Mouse (Mus musculus) forebrain, embryonic 11.5 days (tissue): Measurements from ENCODE around the gene Gm49486. TPM values are rescaled to one million over a fixed set of nuclear protein-coding genes. Genes with fewer than 3 reads are reported as not detected.
"Not testable (repeated sequence)": the region's sequence is repeated elsewhere in the genome, so short reads cannot be mapped to it uniquely, and the experiment has no call there.

ENCODE experiments used
- ATAC-seq: fragments of 200-750 bp; cut with Nextera tagmentation; replicated peaks from 2 replicates; pipeline ENCODE4 v1.8.0; 2017; ENCODE audit warnings: moderate TSS enrichment; ENCODE audit not compliant: low FRiP score
- DNase-seq: peaks from one replicate; pipeline ENCODE4 v3.0.0-alpha.2; 2017; ENCODE audit warnings: low spot score
- H3K27ac ChIP-seq: fragments of 300-500 bp; sonication (generic); 2 replicates; pipeline ENCODE4 v1.5.1; 2014; ENCODE audit warnings: low read depth, low read length
- H3K27me3 ChIP-seq: fragments of 300-500 bp; sonication (generic); 2 replicates; pipeline ENCODE4 v1.6.1; 2014; ENCODE audit warnings: mild to moderate bottlenecking, low read length, mixed read lengths; ENCODE audit not compliant: control insufficient read depth, insufficient read depth
- H3K36me3 ChIP-seq: fragments of 300-500 bp; sonication (generic); 2 replicates; pipeline ENCODE4 v1.6.1; 2014; ENCODE audit warnings: mild to moderate bottlenecking, low read length, moderate library complexity, mixed read lengths; ENCODE audit not compliant: control insufficient read depth, insufficient read depth
- H3K4me1 ChIP-seq: fragments of 300-500 bp; sonication (generic); replicated peaks from 2 replicates; pipeline ENCODE4 v1.6.1; 2014; ENCODE audit warnings: low read length, mixed read lengths; ENCODE audit not compliant: control insufficient read depth, insufficient read depth
- H3K4me2 ChIP-seq: fragments of 300-500 bp; sonication (generic); 2 replicates; pipeline ENCODE4 v1.6.1; 2014; ENCODE audit warnings: low read depth, mild to moderate bottlenecking, low read length, moderate library complexity, mixed read lengths; ENCODE audit not compliant: severe bottlenecking
- H3K4me3 ChIP-seq: fragments of 300-500 bp; sonication (generic); 2 replicates; pipeline ENCODE4 v1.5.1; 2014; ENCODE audit warnings: low read depth, low read length
- H3K9ac ChIP-seq: fragments of 300-500 bp; sonication (generic); 2 replicates; pipeline ENCODE4 v1.6.1; 2014; ENCODE audit warnings: low read length
- H3K9me3 ChIP-seq: fragments of 300-500 bp; sonication (generic); 2 replicates; pipeline ENCODE4 v1.6.1; 2016; ENCODE audit warnings: low read length, mixed read lengths; ENCODE audit not compliant: control insufficient read depth
- WGBS: fragments of 180-500 bp; shearing (Covaris S2); extraction: QIAGEN DNeasy Blood & Tissue Kit; methylation state at CpG from one replicate; pipeline ENCODE4 v1.1.7; 2014; 5-methylcytosine and 5-hydroxymethylcytosine counted together
- polyA plus RNA-seq: library from polyadenylated mRNA; unstranded; fragments of >200 nt; fragmentation: Nextera tagmentation; extraction: Ambion mirVana; gene quantifications from 2 replicates; pipeline ENCODE4 v1.2.1, GENCODE M21; 2014

Gm49486 gene
- polyA plus RNA-seq, 1 experiment from 2014 or later = 0.41 TPM

- Histone ChIP-seq H3K4me2 (no peak overlapping the region), H3K4me3 (no peak overlapping the region), H3K9ac (no peak overlapping the region), H3K36me3 (no peaks in the 10 kb centered on the region), H3K9me3 (no peaks in the 10 kb centered on the region), H3K4me1 (no peaks in the 10 kb centered on the region), H3K27ac (no peak overlapping the region), H3K27me3 (no peaks in the 10 kb centered on the region)
- no peak for ATAC-seq
- no peak for DNase-seq
- 87% methylated on average over 6 of the region's 6 CpGs for WGBS
These were observed 15.6 kb upstream of the Gm49486 start for GRCm38 (mm10) chr15:79213591-79213990.

- no peak overlapping the region for H3K27ac ChIP-seq
- no peak overlapping the region for H3K9ac ChIP-seq
- no peaks in the 10 kb centered on the region for H3K27me3 ChIP-seq
- ATAC-seq (no peak), DNase-seq (no peak)
- no peak overlapping the region for H3K4me3 ChIP-seq
- H3K9me3 ChIP-seq = no peaks in the 10 kb centered on the region
- no peaks in the 10 kb centered on the region for H3K36me3 ChIP-seq
- WGBS = 71% methylated on average over 3 of the region's 3 CpGs
- H3K4me2 ChIP-seq = no peak overlapping the region
- H3K4me1 ChIP-seq = no peaks in the 10 kb centered on the region
These were observed 13.0 kb upstream of the Gm49486 start for GRCm38 (mm10) chr15:79216191-79216590.

- Histone ChIP-seq H3K27ac (no peak overlapping the region), H3K9ac (peak overlapping the region; percentile 24; the same call in 1 of the 2 replicates), H3K36me3 (no peaks in the 10 kb centered on the region), H3K4me3 (no peak overlapping the region), H3K9me3 (no peaks in the 10 kb centered on the region), H3K4me2 (no peak overlapping the region), H3K4me1 (peaks cover 6% of the 10 kb centered on the region; the same call in 1 of the 2 replicates), H3K27me3 (no peaks in the 10 kb centered on the region)
- DNase-seq (no peak), ATAC-seq (no peak)
- WGBS = 0% methylated on average over 1 of the region's 1 CpGs
These were observed 9.6 kb upstream of the Gm49486 start for GRCm38 (mm10) chr15:79219572-79219971.

GRCm38 (mm10) chr15:79223641-79224040, 5.5 kb upstream of the Gm49486 start:
- H3K9ac ChIP-seq = no peak overlapping the region; the same call in 1 of the 2 replicates
- H3K4me2 ChIP-seq = no peak overlapping the region
- no peaks in the 10 kb centered on the region for H3K27me3 ChIP-seq
- no peaks in the 10 kb centered on the region for H3K9me3 ChIP-seq
- DNase-seq (no peak), ATAC-seq (no peak)
- H3K36me3 ChIP-seq = no peaks in the 10 kb centered on the region
- H3K27ac ChIP-seq = no peak overlapping the region
- H3K4me1 ChIP-seq = peaks cover 6% of the 10 kb centered on the region; the same call in 1 of the 2 replicates
- 14% methylated on average over 3 of the region's 5 CpGs for WGBS
- no peak overlapping the region for H3K4me3 ChIP-seq

- Histone ChIP-seq H3K27ac (no peak overlapping the region), H3K4me1 (peaks cover 6% of the 10 kb centered on the region; the same call in 1 of the 2 replicates), H3K36me3 (no peaks in the 10 kb centered on the region), H3K9me3 (no peaks in the 10 kb centered on the region), H3K4me3 (no peak overlapping the region), H3K4me2 (no peak overlapping the region), H3K27me3 (no peaks in the 10 kb centered on the region), H3K9ac (no peak overlapping the region)
- ATAC-seq (peak; percentile 67), DNase-seq (peak; percentile 89)
- WGBS = 6% methylated on average over 5 of the region's 5 CpGs
These were observed 4.5 kb upstream of the Gm49486 start for GRCm38 (mm10) chr15:79224685-79225084.

GRCm38 (mm10) chr15:79225780-79226179, 3.4 kb upstream of the Gm49486 start:
- not testable (repeated sequence) for H3K36me3 ChIP-seq, H3K4me1 ChIP-seq, H3K4me2 ChIP-seq, H3K27ac ChIP-seq, H3K27me3 ChIP-seq, H3K9ac ChIP-seq, ATAC-seq, H3K4me3 ChIP-seq, H3K9me3 ChIP-seq, DNase-seq
- 78% methylated on average over 2 of the region's 2 CpGs for WGBS

- H3K27me3 ChIP-seq = no peaks in the 10 kb centered on the region
- H3K36me3 ChIP-seq = no peaks in the 10 kb centered on the region; the same call in 1 of the 2 replicates
- WGBS = 96% methylated on average over 9 of the region's 9 CpGs
These were observed 6.1 kb downstream of the Gm49486 start for GRCm38 (mm10) chr15:79235268-79235667.

GRCm38 (mm10) chr15:79238036-79238435, 8.8 kb downstream of the Gm49486 start:
- peaks cover 4% of the 10 kb centered on the region; the same call in 1 of the 2 replicates for H3K36me3 ChIP-seq
- 83% methylated on average over 6 of the region's 6 CpGs for WGBS
- ATAC-seq (no peak), DNase-seq (no peak)
- H3K4me2 ChIP-seq = no peak overlapping the region
- H3K4me3 ChIP-seq = no peak overlapping the region
- no peaks in the 10 kb centered on the region for H3K4me1 ChIP-seq
- no peaks in the 10 kb centered on the region for H3K9me3 ChIP-seq
- H3K9ac ChIP-seq = no peak overlapping the region
- no peaks in the 10 kb centered on the region for H3K27me3 ChIP-seq
- H3K27ac ChIP-seq = no peak overlapping the region

More at GRCm38 (mm10) chr15:79235268-79235667, 6.1 kb downstream of the Gm49486 start:
- ATAC-seq (no peak), DNase-seq (no peak)
- no peak overlapping the region for H3K4me2 ChIP-seq
- no peaks in the 10 kb centered on the region for H3K4me1 ChIP-seq
- H3K4me3 ChIP-seq = no peak overlapping the region
- H3K9ac ChIP-seq = no peak overlapping the region
- H3K27ac ChIP-seq = no peak overlapping the region
- no peaks in the 10 kb centered on the region for H3K9me3 ChIP-seq

GRCm38 (mm10) chr15:79242574-79243233, 13.5 kb downstream of the Gm49486 start:
- no peak for DNase-seq
- ATAC-seq = peak; percentile 54
- Histone ChIP-seq H3K9ac (no peak overlapping the region), H3K4me1 (no peaks in the 10 kb centered on the region; the same call in 1 of the 2 replicates), H3K27ac (no peak overlapping the region), H3K27me3 (no peaks in the 10 kb centered on the region), H3K4me3 (no peak overlapping the region), H3K36me3 (peaks cover 4% of the 10 kb centered on the region; the same call in 1 of the 2 replicates), H3K4me2 (no peak overlapping the region), H3K9me3 (no peaks in the 10 kb centered on the region)
- 79% methylated on average over 13 of the region's 13 CpGs for WGBS
